Mouse (Mus musculus): ENCODE data around the gene Grxcr1.

- TF ChIP-seq CTCF (conservative IDR thresholded peaks at IDR 0.05; ENCODE audit: insufficient read depth, insufficient read length, low read depth, low read length) (no peak), POLR2A (IDR thresholded peaks at IDR 0.05; ENCODE audit: low read depth, low read length) (no peak)
Observed at GRCm38 (mm10) chr5:68026658-68027422, 4.8 kb upstream of the Grxcr1 start.

Data from kidney, adult 2 months (tissue).